Mouse (Mus musculus) heart, embryonic 15.5 days (tissue): ENCODE data around the gene Ntrk3. TPM values are rescaled to one million over a fixed set of nuclear protein-coding genes. Genes with fewer than 3 reads are reported as not detected.

ENCODE experiments used
- ATAC-seq: fragments of 200-750 bp; cut with Nextera tagmentation; replicated peaks from 2 replicates; pipeline ENCODE4 v1.8.0; 2017; ENCODE audit warnings: low read depth, moderate TSS enrichment; ENCODE audit not compliant: insufficient number of reproducible peaks, insufficient read depth, low FRiP score
- H3K27ac ChIP-seq: fragments of 300-500 bp; sonication (generic); 2 replicates; pipeline ENCODE4 v1.5.1; 2015; ENCODE audit warnings: mild to moderate bottlenecking, inconsistent platforms
- H3K27me3 ChIP-seq: fragments of 300-500 bp; sonication (generic); 2 replicates; pipeline ENCODE4 v1.6.1; 2015; ENCODE audit warnings: inconsistent platforms
- H3K36me3 ChIP-seq: fragments of 300-500 bp; sonication (generic); 2 replicates; pipeline ENCODE4 v1.6.1; 2015; ENCODE audit warnings: mild to moderate bottlenecking, inconsistent platforms
- H3K4me1 ChIP-seq: fragments of 300-500 bp; sonication (generic); replicated peaks from 2 replicates; pipeline ENCODE4 v1.6.1; 2015; ENCODE audit warnings: inconsistent platforms
- H3K4me2 ChIP-seq: fragments of 300-500 bp; sonication (generic); 2 replicates; pipeline ENCODE4 v1.6.1; 2015; ENCODE audit warnings: inconsistent platforms, mild to moderate bottlenecking, moderate library complexity
- H3K4me3 ChIP-seq: fragments of 300-500 bp; sonication (generic); 2 replicates; pipeline ENCODE4 v1.5.1; 2015; ENCODE audit warnings: mild to moderate bottlenecking, inconsistent platforms
- H3K9ac ChIP-seq: fragments of 300-500 bp; sonication (generic); 2 replicates; pipeline ENCODE4 v1.6.1; 2015; ENCODE audit warnings: mild to moderate bottlenecking, inconsistent platforms
- H3K9me3 ChIP-seq: fragments of 300-500 bp; sonication (generic); replicated peaks from 2 replicates; pipeline ENCODE4 v1.6.1; 2016; ENCODE audit warnings: inconsistent platforms
- WGBS: fragments of 180-500 bp; shearing (Covaris S2); methylation state at CpG from one replicate; pipeline ENCODE4 v1.1.7; 2015; ENCODE audit warnings: mixed read lengths; 5-methylcytosine and 5-hydroxymethylcytosine counted together
- polyA plus RNA-seq: library from polyadenylated mRNA; unstranded; fragments of >200 nt; fragmentation: Nextera tagmentation; extraction: Ambion mirVana; gene quantifications from 2 replicates; pipeline ENCODE4 v1.2.1, GENCODE M21; 2015

Gene Ntrk3
- polyA plus RNA-seq, 1 experiment from 2014 or later: 1.6 TPM

DNA sequence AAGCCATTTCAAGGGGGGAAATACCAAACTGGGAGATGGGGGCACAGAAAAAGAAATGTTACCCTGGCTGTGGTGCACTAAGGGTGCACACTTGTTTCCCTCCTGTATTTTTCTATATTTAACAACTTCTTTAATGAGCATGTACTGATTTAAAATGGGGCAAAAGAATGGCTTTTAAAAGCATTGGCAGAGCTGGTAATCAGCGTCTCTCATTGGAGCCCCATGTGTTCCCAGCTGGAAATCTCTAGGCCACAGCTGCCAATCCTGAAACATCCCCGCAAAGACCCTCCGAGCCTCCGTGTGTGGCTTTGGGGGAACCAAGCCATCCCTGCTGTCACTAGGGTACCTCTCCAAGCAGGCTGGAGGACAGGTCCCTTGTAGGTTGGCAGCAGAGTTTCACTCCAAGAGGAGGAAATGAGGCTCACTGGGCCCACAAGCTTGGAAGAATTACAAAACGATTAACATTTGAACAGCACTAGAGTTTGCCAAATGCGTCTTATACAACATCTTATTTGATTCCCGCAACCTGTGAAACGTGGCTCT is 16.7 kb upstream of the Ntrk3 start:
- H3K36me3 ChIP-seq: no peaks in the 10 kb centered on the region
- no peak overlapping the region for H3K4me2 ChIP-seq
- no peak for ATAC-seq
- no peaks in the 10 kb centered on the region for H3K4me1 ChIP-seq
- no peak overlapping the region for H3K27ac ChIP-seq
- no peak overlapping the region for H3K4me3 ChIP-seq
- 61% methylated on average over 8 of the region's 8 CpGs for WGBS
- no peaks in the 10 kb centered on the region for H3K9me3 ChIP-seq
- H3K27me3 ChIP-seq: no peaks in the 10 kb centered on the region
- H3K9ac ChIP-seq: no peak overlapping the region

DNA sequence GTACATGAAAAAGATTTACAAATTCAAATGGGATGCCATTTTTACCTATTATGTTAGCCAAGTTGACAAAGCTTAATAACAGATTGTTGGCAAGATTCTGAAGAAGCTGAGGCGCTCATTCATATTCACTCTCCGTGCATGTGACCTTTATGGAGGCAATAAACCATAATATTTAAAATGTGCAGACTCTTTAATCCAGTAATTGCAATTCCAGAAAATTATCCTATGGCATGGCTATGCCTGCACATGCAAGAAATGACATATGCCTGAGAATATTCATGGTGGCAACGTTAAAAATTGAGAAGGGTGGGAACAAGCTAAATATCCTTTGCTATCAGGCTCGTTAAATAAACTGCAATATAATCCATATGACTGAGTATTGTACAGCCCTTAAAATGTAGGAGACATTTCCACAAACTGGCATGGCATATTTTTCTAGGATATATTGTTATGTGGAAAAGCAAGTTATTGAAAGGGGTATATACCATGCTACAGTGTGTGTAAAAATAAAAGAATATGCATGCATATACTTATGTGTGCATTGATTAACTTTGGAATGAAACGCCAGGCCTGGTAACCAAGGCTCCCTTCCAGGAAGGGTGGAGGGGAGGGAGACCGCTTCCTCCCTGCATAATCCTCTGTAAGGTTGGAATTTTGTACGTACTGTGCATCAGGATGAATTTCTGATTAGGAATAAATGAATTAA is 16.1 kb upstream of the Ntrk3 start:
- Histone ChIP-seq H3K4me2 (no peak overlapping the region), H3K36me3 (no peaks in the 10 kb centered on the region), H3K27ac (no peak overlapping the region), H3K4me3 (no peak overlapping the region), H3K4me1 (no peaks in the 10 kb centered on the region), H3K9me3 (no peaks in the 10 kb centered on the region), H3K9ac (no peak overlapping the region), H3K27me3 (no peaks in the 10 kb centered on the region)
- WGBS: 73% methylated on average over 7 of the region's 7 CpGs
- ATAC-seq: no peak

DNA sequence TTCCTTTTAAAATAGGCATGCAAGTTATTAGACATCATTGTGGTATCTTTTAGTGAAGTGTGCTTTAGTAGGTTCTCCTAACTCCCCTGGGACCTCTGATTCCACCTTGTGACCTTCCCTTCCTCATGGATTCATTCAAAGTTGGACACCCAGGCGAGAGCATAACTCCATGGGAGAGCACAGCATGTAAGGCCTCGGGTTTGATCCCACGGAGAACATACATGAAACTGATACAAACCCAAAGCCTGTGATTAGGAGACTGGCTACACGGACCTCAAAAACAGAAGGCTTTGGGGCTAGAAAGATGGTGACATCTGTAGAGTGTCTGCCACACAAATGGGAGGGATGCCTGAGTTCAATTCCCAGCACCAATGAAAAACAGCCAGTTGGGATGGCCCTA is 15.1 kb upstream of the Ntrk3 start:
- 85% methylated on average over 4 of the region's 4 CpGs for WGBS
- Histone ChIP-seq H3K4me2 (no peak overlapping the region), H3K9me3 (no peaks in the 10 kb centered on the region), H3K4me1 (no peaks in the 10 kb centered on the region), H3K4me3 (no peak overlapping the region), H3K9ac (no peak overlapping the region), H3K27ac (no peak overlapping the region), H3K27me3 (no peaks in the 10 kb centered on the region), H3K36me3 (no peaks in the 10 kb centered on the region)
- ATAC-seq: no peak

DNA sequence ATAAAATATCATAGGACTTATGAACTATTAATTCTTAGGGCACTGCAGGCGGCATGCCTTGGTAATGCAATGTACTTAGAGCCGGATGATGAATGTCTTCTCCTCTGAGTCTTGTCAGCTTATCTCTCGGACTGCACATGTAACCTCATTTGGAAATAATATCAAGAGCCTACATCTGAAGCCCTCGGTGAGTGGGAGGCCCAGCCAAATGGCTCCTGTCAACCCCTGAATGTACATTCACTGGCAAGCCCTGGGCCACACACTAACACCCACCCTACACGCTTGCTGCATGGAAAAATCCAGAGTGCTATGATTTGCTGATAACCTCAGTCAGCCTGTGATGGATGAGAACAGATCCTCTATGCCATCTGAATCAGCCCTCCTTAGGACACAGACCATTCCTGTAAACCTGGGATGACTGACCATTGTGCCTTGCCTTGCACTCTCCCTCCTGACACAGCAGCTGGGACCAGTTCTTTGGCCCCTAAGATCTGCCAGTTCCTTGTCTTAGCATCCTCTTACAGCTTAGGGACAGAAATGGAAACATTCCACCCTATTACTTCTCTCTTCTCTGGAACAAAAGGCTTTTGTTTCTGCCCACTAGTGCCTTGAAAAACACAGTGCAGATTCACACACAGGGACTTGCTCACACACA is 6.0 kb upstream of the Ntrk3 start:
- 39% methylated on average over 5 of the region's 5 CpGs for WGBS
- Histone ChIP-seq H3K36me3 (no peaks in the 10 kb centered on the region), H3K9me3 (no peaks in the 10 kb centered on the region), H3K27ac (no peak overlapping the region), H3K27me3 (no peaks in the 10 kb centered on the region), H3K4me2 (no peak overlapping the region), H3K4me1 (no peaks in the 10 kb centered on the region), H3K9ac (no peak overlapping the region), H3K4me3 (no peak overlapping the region)
- no peak for ATAC-seq

DNA sequence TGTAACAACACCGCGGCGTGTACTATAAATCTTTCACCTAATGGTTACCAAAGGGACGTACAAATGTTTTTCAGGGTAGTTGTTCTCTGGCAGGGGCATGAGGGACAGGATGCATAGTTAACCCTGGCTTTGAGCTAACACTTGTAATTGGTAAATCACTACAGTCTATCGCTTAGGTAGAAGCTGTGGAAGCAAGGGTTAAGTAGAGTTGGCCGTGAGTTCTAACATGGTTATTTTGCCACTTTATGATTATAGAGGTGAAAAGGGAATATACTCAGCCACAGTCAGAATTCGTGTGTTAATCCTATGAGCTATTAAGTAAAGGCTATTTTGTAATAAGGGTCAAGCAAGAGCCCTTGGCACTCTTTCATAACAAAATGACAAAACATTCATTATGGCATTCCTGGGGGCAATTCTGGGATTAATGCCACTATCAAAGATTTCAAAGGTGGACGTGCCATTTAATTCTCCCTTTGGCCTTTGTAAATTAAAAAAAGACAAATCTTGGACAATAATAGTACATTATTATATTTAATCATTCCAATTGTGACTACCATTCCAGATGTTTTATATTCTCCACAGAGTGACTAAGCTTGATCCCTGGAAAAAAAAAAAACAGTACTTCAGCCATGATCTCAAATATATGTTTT is 1.7 kb upstream of the Ntrk3 start:
- ATAC-seq: no peak
- WGBS: 80% methylated on average over 8 of the region's 8 CpGs
- H3K36me3 ChIP-seq: no peaks in the 10 kb centered on the region
- no peak overlapping the region for H3K4me2 ChIP-seq
- no peaks in the 10 kb centered on the region for H3K9me3 ChIP-seq
- no peak overlapping the region for H3K27ac ChIP-seq
- H3K27me3 ChIP-seq: no peaks in the 10 kb centered on the region
- no peak overlapping the region for H3K9ac ChIP-seq
- H3K4me3 ChIP-seq: no peak overlapping the region
- H3K4me1 ChIP-seq: no peaks in the 10 kb centered on the region

DNA sequence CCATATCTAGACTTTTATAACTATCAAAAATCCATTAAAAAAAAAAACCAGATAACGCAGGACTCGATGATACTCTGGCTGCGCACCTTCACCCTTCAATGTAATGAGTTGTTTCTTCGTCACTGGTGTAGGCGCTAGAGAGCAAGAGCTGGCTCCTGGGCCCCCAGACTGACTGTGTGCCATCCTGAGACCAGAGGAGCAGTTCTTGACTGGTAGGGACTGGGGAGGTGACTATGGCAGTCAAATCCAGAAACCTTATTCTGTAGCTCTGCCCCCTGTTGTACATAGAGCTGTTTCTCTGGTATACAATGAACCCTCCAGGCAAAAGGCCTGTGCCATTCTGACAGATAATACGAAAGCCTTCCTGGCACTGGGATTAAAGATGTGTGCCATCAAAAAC is 616 bp downstream of the Ntrk3 start:
- no peak overlapping the region for H3K27ac ChIP-seq
- no peak overlapping the region for H3K4me3 ChIP-seq
- H3K9ac ChIP-seq: no peak overlapping the region

DNA sequence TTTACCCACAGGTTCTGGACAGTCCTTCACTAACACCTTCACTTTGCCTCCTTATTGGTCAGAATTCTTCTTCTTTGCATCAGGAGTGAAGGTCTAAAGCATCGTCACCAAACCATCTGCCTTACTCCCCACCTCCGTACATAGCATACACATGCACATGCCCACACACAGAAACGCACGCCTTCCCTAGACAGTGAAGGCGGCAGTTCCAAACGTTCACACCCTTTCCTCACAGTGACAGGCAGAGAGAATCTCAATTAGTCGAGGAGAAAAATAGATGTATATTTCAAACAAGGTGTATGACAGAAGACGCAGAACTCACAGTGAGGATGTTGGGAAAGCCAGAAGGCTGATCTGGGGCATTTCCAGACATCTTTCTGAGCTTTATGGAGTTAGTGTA is 6.4 kb downstream of the Ntrk3 start:
- H3K27me3 ChIP-seq: no peaks in the 10 kb centered on the region
- H3K4me3 ChIP-seq: no peak overlapping the region
- no peaks in the 10 kb centered on the region for H3K4me1 ChIP-seq
- WGBS: 75% methylated on average over 8 of the region's 8 CpGs
- H3K4me2 ChIP-seq: no peak overlapping the region
- no peak for ATAC-seq
- no peak overlapping the region for H3K27ac ChIP-seq
- no peaks in the 10 kb centered on the region for H3K36me3 ChIP-seq
- no peak overlapping the region for H3K9ac ChIP-seq
- H3K9me3 ChIP-seq: no peaks in the 10 kb centered on the region

More for the DNA sequence above, 616 bp downstream of the Ntrk3 start:
- Histone ChIP-seq H3K9me3 (no peaks in the 10 kb centered on the region), H3K4me2 (no peak overlapping the region), H3K4me1 (no peaks in the 10 kb centered on the region), H3K36me3 (no peaks in the 10 kb centered on the region), H3K27me3 (no peaks in the 10 kb centered on the region)
- 86% methylated on average over 6 of the region's 6 CpGs for WGBS
- no peak for ATAC-seq

DNA sequence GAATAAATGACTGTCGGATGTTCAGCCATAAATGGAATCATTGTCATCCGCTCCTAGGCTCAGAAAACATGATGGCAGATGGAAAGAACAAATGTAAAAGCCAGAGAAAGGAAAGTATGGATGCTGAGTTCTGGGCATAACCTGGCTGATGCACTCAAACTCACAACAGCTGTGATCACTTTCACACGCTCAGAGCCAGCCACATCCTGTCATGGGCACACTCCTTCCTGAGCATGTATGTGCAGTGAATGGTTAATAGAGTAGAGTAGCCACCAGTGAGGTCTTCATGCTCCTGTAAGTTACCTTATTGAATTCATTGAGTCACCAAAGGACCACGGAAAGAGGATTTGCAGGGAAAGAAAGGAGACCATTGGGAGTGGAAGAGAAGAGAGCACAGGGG is 13.2 kb downstream of the Ntrk3 start:
- H3K36me3 ChIP-seq: no peaks in the 10 kb centered on the region
- H3K4me1 ChIP-seq: no peaks in the 10 kb centered on the region

DNA sequence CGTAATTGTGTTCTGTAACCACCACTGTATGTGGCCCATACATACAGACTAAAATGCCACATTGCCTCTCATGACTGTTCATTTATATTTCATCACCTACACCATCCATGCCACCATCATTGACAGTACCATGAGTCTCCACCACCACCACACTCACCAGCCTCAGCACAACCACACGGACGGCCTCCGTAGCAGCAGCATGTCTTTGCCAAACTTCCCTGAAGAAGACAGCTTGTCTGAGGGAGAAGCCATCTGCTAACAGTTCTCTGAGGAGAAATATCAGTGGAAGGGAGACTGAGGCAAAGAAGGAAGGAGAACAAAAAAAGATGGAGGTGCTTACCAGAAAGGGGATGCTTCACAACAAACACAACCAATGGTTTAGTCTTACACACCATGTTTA is 15.8 kb downstream of the Ntrk3 start:
- H3K4me1 ChIP-seq: no peaks in the 10 kb centered on the region
- H3K27me3 ChIP-seq: no peaks in the 10 kb centered on the region
- no peak overlapping the region for H3K27ac ChIP-seq
- WGBS: 93% methylated on average over 4 of the region's 4 CpGs
- H3K9ac ChIP-seq: no peak overlapping the region
- H3K9me3 ChIP-seq: no peaks in the 10 kb centered on the region
- H3K4me3 ChIP-seq: no peak overlapping the region
- no peak for ATAC-seq
- H3K4me2 ChIP-seq: no peak overlapping the region
- no peaks in the 10 kb centered on the region for H3K36me3 ChIP-seq

More for the DNA sequence above, 13.2 kb downstream of the Ntrk3 start:
- Histone ChIP-seq H3K4me3 (no peak overlapping the region), H3K9ac (no peak overlapping the region), H3K27me3 (no peaks in the 10 kb centered on the region), H3K9me3 (no peaks in the 10 kb centered on the region), H3K27ac (no peak overlapping the region), H3K4me2 (no peak overlapping the region)
- ATAC-seq: no peak
- WGBS: 75% methylated on average over 4 of the region's 4 CpGs

DNA sequence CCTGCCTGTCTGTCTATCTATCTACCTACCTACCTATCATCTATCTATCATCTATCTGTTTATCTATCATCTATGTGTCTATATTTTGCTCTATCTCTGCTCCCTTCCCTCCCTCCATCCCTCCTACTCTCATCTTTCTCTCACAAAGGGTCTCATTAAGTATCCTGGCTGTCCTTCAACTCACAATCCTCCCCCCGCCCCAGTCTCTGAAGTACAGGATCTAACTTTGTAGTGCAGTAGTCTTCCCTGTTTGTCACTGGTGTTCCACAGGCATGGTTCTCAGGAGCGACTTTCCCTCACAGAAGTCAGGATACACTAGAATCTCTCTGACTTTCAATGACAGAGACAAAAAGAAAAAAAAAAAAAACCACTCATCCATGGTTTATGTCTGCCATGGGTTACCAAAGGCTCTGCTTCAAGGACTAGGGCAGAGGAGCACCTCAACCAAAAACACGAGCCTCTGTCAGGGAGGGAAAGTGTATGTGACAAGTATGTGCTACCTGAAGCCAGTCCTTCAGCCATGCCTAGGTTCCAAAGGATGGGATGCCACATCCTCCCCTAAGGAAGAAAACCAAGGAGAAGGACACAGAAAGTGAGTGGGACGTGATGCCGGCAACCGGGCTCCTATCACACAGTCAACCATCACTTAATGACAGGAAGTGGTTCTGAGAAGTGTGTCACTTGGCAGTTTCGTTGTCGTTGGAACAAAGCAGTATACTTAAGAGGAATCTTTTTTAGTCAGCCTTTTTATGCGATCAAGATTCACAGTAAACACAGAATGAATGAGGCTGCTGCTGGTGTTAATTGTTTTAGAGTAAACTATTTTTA is 16.6 kb downstream of the Ntrk3 start:
- Histone ChIP-seq H3K27ac (no peak overlapping the region), H3K27me3 (no peaks in the 10 kb centered on the region), H3K9me3 (no peaks in the 10 kb centered on the region), H3K9ac (no peak overlapping the region), H3K4me2 (no peak overlapping the region), H3K36me3 (no peaks in the 10 kb centered on the region), H3K4me1 (no peaks in the 10 kb centered on the region), H3K4me3 (no peak overlapping the region)
- WGBS: 61% methylated on average over 9 of the region's 9 CpGs
- ATAC-seq: no peak
